Mouse (Mus musculus) heart, postnatal 0 days (tissue): ENCODE results near the gene Lrch1. TPM values are rescaled to one million over a fixed set of nuclear protein-coding genes. Genes with fewer than 3 reads are reported as not detected.

Experiments used
- ATAC-seq: fragments of 200-750 bp; cut with Nextera tagmentation; 2 replicates; pipeline ENCODE4 v1.8.0; 2017; ENCODE audit warnings: low read depth, moderate number of reproducible peaks, moderate library complexity; ENCODE audit not compliant: insufficient read depth
- DNase-seq: peaks from one replicate; pipeline ENCODE4 v3.0.0-alpha.2; 2016; ENCODE audit warnings: low spot score
- H3K27ac ChIP-seq: fragments of 300-500 bp; sonication (generic); 2 replicates; pipeline ENCODE4 v1.5.1; 2014; ENCODE audit warnings: low read depth, mild to moderate bottlenecking
- H3K27me3 ChIP-seq: fragments of 300-500 bp; sonication (generic); 2 replicates; pipeline ENCODE4 v1.6.1; 2014; ENCODE audit warnings: low read length, mixed read lengths; ENCODE audit not compliant: control insufficient read depth, insufficient read depth
- H3K36me3 ChIP-seq: fragments of 300-500 bp; sonication (generic); replicated peaks from 2 replicates; pipeline ENCODE4 v1.6.1; 2014; ENCODE audit warnings: low read length, mixed read lengths; ENCODE audit not compliant: control insufficient read depth, insufficient read depth
- H3K4me1 ChIP-seq: fragments of 300-500 bp; sonication (generic); 2 replicates; pipeline ENCODE4 v1.6.1; 2014; ENCODE audit warnings: antibody characterized with exemption; ENCODE audit not compliant: control insufficient read depth, insufficient read depth
- H3K4me2 ChIP-seq: fragments of 300-500 bp; sonication (generic); 2 replicates; pipeline ENCODE4 v1.6.1; 2014; ENCODE audit warnings: low read depth, mild to moderate bottlenecking, low read length, moderate library complexity
- H3K4me3 ChIP-seq: fragments of 300-500 bp; sonication (generic); 2 replicates; pipeline ENCODE4 v1.5.1; 2014; ENCODE audit warnings: low read depth, low read length
- H3K9ac ChIP-seq: fragments of 300-500 bp; sonication (generic); replicated peaks from 2 replicates; pipeline ENCODE4 v1.6.1; 2014; ENCODE audit warnings: low read depth, low read length, mixed read lengths
- H3K9me3 ChIP-seq: fragments of 300-500 bp; sonication (generic); replicated peaks from 2 replicates; pipeline ENCODE4 v1.6.1; 2016; ENCODE audit warnings: low read length; ENCODE audit not compliant: control insufficient read depth
- CTCF ChIP-seq: IDR thresholded peaks from 2 replicates; pipeline ENCODE4 v1.5.1; 2016; ENCODE audit warnings: antibody characterized with exemption, control low read depth, low read depth
- EP300 ChIP-seq: IDR thresholded peaks from 2 replicates; pipeline ENCODE4 v1.6.1; 2016; ENCODE audit warnings: antibody characterized with exemption, low read depth
- WGBS: fragments of 180-500 bp; shearing (Covaris S2); extraction: QIAGEN DNeasy Blood & Tissue Kit; methylation state at CpG from one replicate; pipeline ENCODE4 v1.1.7; 2014; 5-methylcytosine and 5-hydroxymethylcytosine counted together
- polyA plus RNA-seq: library from polyadenylated mRNA; unstranded; fragments of >200 nt; fragmentation: Nextera tagmentation; extraction: Ambion mirVana; gene quantifications from 2 replicates; pipeline ENCODE4 v1.2.1, GENCODE M21; 2015
- total RNA-seq: library from RNA; depleted of rRNA; stranded (reverse); fragments of >200 nt; gene quantifications from 2 replicates; pipeline ENCODE4 v1.2.3, GENCODE M21; 2014; ENCODE audit warnings: low replicate concordance; rRNA removed

The Lrch1 gene
- total and polyA plus RNA-seq, 2 experiments from 2014 or later = 8.4 to 14.2 TPM

DNA sequence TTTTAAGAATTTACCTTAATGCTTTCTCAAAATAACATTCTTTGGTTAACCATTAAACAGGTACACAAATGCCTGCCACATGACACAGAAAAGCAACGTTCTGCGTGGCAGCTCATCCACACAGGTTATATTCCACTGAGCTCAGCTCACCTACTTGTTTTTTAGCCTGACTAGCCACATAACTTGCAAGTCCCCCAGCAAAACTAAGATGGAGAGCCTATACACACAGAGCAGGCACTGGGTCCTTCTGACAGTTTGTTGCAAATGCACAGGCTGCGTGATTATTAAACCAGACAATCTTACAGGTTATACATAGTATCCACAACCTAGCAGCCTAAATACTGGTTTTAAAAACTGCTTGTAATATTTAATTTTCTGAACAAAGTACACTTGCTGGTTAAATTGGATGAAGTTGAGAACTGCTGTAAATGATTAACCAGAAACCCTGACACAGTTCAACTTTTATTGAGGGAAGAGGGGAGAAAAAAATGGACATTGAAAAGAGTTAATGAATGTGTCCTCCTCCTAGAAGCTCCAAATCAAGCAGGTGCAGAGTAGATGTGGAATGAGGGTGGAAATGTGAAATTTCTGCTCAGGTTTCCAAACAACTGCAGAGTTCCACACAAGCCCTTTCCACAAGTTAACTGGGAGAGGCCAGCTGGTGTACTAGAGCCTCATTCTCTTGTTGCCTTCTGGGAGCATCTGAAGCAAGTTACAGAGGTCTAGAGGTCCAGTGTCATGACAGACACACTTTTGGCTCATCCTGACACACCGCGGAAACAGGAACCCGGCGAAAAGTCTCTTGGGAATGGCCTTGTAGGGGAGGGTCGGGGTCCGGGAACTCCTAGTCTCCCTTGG, 216.2 kb downstream of the Lrch1 start:
- Histone ChIP-seq H3K4me2 (peak overlapping the region; percentile 77), H3K36me3 (peaks cover 10% of the 10 kb centered on the region; the same call in 1 of the 2 replicates), H3K4me1 (peaks cover 11% of the 10 kb centered on the region), H3K27ac (peak overlapping the region; percentile 52), H3K9me3 (no peaks in the 10 kb centered on the region), H3K27me3 (no peaks in the 10 kb centered on the region), H3K9ac (peak overlapping the region; percentile 82; the same call in 1 of the 2 replicates), H3K4me3 (peak overlapping the region; percentile 82)
- no peak for ATAC-seq
- TF ChIP-seq CTCF = no peak
- no peak for TF ChIP-seq EP300
- 31% methylated on average over 9 of the region's 9 CpGs for WGBS
- no peak for DNase-seq

DNA sequence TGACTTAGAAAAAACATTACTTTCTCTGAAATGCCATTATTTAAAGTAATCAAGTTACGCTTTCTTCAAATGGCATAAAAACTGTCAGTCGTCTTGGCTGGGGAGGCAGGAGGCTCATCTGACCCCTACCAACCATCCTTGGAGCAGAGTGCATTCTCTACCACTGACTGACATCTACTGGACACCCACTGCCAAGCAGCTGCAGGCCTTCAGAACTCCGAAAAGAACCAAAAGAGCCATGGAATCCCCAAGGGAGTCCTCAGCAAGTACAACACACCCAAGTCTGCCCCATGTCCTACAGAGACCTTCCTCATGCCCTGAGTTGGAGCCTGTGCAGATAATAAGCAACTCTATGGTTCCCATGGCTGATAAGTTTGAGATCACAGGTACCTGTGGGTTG, 224.1 kb downstream of the Lrch1 start:
- 58% methylated on average over 3 of the region's 3 CpGs for WGBS
- no peaks in the 10 kb centered on the region for H3K9me3 ChIP-seq
- no peak overlapping the region for H3K4me2 ChIP-seq
- ATAC-seq (no peak), DNase-seq (no peak)
- H3K9ac ChIP-seq = no peak overlapping the region
- H3K4me3 ChIP-seq = no peak overlapping the region
- no peaks in the 10 kb centered on the region for H3K36me3 ChIP-seq
- TF ChIP-seq EP300 = no peak
- peak; percentile 39 for TF ChIP-seq CTCF
- H3K4me1 ChIP-seq = no peaks in the 10 kb centered on the region
- H3K27ac ChIP-seq = no peak overlapping the region
- no peaks in the 10 kb centered on the region for H3K27me3 ChIP-seq

DNA sequence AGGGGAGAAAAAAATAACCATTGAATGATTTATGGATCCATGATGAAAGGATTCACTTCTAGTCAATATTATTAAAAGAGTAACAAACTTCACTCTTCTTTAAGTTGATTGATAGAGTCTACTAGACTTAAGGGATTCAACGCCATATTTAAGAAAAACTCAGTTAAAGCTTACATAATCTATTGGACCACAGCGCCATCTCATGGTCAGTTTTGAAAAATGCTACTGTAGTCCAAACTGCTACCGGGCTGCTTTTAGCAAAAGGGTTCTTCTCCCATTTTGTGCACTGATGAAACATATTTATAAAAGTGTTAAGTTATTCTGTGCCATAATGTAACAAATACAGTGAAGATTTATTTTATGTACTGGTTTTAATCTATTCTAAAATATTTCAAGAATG, 238.6 kb downstream of the Lrch1 start:
- TF ChIP-seq CTCF (peak; percentile 66), EP300 (no peak)
- Histone ChIP-seq H3K9ac (no peak overlapping the region), H3K27me3 (no peaks in the 10 kb centered on the region), H3K4me1 (no peaks in the 10 kb centered on the region), H3K9me3 (no peaks in the 10 kb centered on the region), H3K36me3 (no peaks in the 10 kb centered on the region), H3K27ac (no peak overlapping the region), H3K4me2 (no peak overlapping the region), H3K4me3 (no peak overlapping the region)
- ATAC-seq = no peak
- DNase-seq = peak; percentile 63
- 15% methylated on average over 3 of the region's 3 CpGs for WGBS

Other genes starting within 250 kb of the Lrch1 start
- gene Esd, start 215.6 kb downstream of the Lrch1 start, total RNA-seq = 243 and 352 TPM in 2 replicates
- gene Esd, start 215.6 kb downstream of the Lrch1 start, polyA plus RNA-seq = 287 and 300 TPM in 2 replicates
- 2.9 and 4.4 TPM in 2 replicates for gene Rubcnl, start 68.2 kb upstream of the Lrch1 start, total RNA-seq
- gene Rubcnl, start 68.2 kb upstream of the Lrch1 start, polyA plus RNA-seq = 1.0 and 1.1 TPM in 2 replicates
- not detected in 2 replicates for gene Lrrc63, start 183.0 kb upstream of the Lrch1 start, total RNA-seq
- not detected in 2 replicates for gene Lrrc63, start 183.0 kb upstream of the Lrch1 start, polyA plus RNA-seq
- gene Lcp1, start 183.2 kb upstream of the Lrch1 start, total RNA-seq = 11.3 and 17.5 TPM in 2 replicates
- gene Lcp1, start 183.2 kb upstream of the Lrch1 start, polyA plus RNA-seq = 11.2 and 12.6 TPM in 2 replicates